Mouse (Mus musculus) lung, postnatal 0 days (tissue): ENCODE measurements around the gene Clstn1. TPM values are rescaled to one million over a fixed set of nuclear protein-coding genes. Genes with fewer than 3 reads are reported as not detected.
A peak's percentile ranks its signal among the peaks of the same experiment; 100 is the strongest.

Experiments
- ATAC-seq: fragments of 200-750 bp; cut with Nextera tagmentation; 2 replicates; pipeline ENCODE4 v1.8.0; 2017; ENCODE audit warnings: moderate library complexity
- DNase-seq: peaks from one replicate; pipeline ENCODE4 v3.0.0-alpha.2; 2016; ENCODE audit warnings: low spot score
- H3K27ac ChIP-seq: fragments of 300-500 bp; sonication (generic); 2 replicates; pipeline ENCODE4 v1.5.1; 2014; ENCODE audit warnings: antibody characterized with exemption, mild to moderate bottlenecking, low read length, mixed read lengths
- H3K27me3 ChIP-seq: fragments of 300-500 bp; sonication (generic); replicated peaks from 2 replicates; pipeline ENCODE4 v1.6.1; 2014; ENCODE audit warnings: low read length, mixed read lengths; ENCODE audit not compliant: insufficient read depth
- H3K36me3 ChIP-seq: fragments of 300-500 bp; sonication (generic); 2 replicates; pipeline ENCODE4 v1.6.1; 2014; ENCODE audit warnings: low read length, mixed read lengths; ENCODE audit not compliant: insufficient read depth
- H3K4me1 ChIP-seq: fragments of 300-500 bp; sonication (generic); 2 replicates; pipeline ENCODE4 v1.6.1; 2014; ENCODE audit warnings: antibody characterized with exemption, low read depth, low read length, mixed read lengths; ENCODE audit not compliant: insufficient read depth
- H3K4me2 ChIP-seq: fragments of 300-500 bp; sonication (generic); replicated peaks from 2 replicates; pipeline ENCODE4 v1.6.1; 2014; ENCODE audit warnings: low read depth, mild to moderate bottlenecking, low read length, moderate library complexity, mixed read lengths
- H3K4me3 ChIP-seq: fragments of 300-500 bp; sonication (generic); 2 replicates; pipeline ENCODE4 v1.5.1; 2014; ENCODE audit warnings: low read depth, low read length
- H3K9ac ChIP-seq: fragments of 300-500 bp; sonication (generic); replicated peaks from 2 replicates; pipeline ENCODE4 v1.6.1; 2014; ENCODE audit warnings: low read depth, mild to moderate bottlenecking
- H3K9me3 ChIP-seq: fragments of 300-500 bp; sonication (generic); 2 replicates; pipeline ENCODE4 v1.6.1; 2016; ENCODE audit warnings: low read length, mixed read lengths
- CTCF ChIP-seq: IDR thresholded peaks from 2 replicates; pipeline ENCODE4 v1.5.1; 2016; ENCODE audit warnings: antibody characterized with exemption, mild to moderate bottlenecking
- EP300 ChIP-seq: IDR thresholded peaks from 2 replicates; pipeline ENCODE4 v1.6.1; 2016; ENCODE audit warnings: antibody characterized with exemption, mild to moderate bottlenecking, control low read depth
- WGBS: fragments of 180-500 bp; shearing (Covaris S2); extraction: QIAGEN DNeasy Blood & Tissue Kit; methylation state at CpG from one replicate; pipeline ENCODE4 v1.1.7; 2014; 5-methylcytosine and 5-hydroxymethylcytosine counted together
- polyA plus RNA-seq: library from polyadenylated mRNA; unstranded; fragments of >200 nt; fragmentation: Nextera tagmentation; extraction: Ambion mirVana; gene quantifications from 2 replicates; pipeline ENCODE4 v1.2.1, GENCODE M21; 2015

The Clstn1 gene
- polyA plus RNA-seq, 1 experiment from 2014 or later: 43.6 TPM

DNA sequence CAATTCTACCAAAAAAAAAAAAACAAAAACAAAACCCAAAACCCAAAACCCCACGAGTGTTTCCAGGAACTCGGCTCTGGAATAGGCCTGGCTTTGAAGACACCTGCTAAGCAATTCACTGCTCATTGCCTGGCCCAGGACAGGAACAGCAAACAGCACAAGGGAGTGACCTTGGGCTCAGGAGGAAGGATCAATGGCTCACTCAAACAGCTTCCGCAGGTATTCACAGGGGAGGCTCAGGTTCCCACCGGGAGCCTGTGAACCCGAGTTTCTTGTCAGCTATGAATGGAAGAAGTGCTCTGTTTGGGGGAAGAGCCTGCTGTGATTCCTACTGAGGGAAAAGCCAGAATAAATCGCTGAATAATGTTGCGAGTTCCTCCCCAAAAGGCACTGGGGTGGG, 97.6 kb downstream of the Clstn1 start:
- no peaks in the 10 kb centered on the region for H3K27me3 ChIP-seq
- no peaks in the 10 kb centered on the region for H3K36me3 ChIP-seq
- 20% methylated on average over 7 of the region's 7 CpGs for WGBS
- no peaks in the 10 kb centered on the region for H3K9me3 ChIP-seq
- no peak overlapping the region for H3K27ac ChIP-seq
- no peak for ATAC-seq
- no peak overlapping the region for H3K4me2 ChIP-seq
- no peak overlapping the region for H3K9ac ChIP-seq
- H3K4me3 ChIP-seq: no peak overlapping the region
- H3K4me1 ChIP-seq: no peaks in the 10 kb centered on the region
- TF ChIP-seq CTCF: no peak
- no peak for TF ChIP-seq EP300
- no peak for DNase-seq

DNA sequence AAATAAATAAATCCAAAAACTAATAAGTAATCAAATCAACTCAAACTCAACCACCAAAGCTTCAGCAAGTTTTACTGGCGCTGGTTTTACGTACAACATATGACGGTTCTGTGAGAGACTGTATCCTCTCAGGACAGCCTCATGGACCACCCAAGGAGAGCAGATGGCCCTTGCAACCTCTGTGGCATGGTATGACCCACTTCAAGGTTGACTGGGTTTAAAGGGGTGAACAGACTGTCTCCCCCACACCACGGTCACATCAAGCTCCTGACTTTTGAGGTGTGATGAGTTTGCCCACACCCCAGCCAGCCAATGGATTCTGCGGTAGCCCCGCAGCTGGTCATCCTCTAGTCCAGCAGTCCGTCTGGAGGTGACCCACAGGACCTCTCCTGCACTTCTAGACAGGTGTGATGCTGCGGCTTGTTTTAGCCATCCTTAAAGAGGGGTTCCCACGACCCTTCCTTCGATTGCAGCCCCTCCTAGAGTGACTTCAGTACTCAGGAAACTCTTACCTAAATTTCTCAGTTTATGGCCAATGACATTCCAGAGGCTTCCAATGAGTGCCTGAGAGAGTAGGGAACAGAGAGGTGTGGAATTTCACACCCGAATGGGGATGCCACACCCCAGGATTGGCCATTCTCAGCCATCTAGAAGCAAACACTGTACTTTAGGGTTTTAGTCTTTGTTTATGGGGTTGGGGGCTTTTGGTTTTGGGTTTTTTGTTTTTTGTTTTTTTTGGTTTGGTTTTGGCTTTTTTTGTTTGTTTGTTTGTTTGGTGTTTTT, 98.8 kb downstream of the Clstn1 start:
- DNase-seq (no peak), ATAC-seq (no peak)
- Histone ChIP-seq H3K9me3 (no peaks in the 10 kb centered on the region), H3K4me2 (no peak overlapping the region), H3K4me3 (no peak overlapping the region), H3K4me1 (no peaks in the 10 kb centered on the region), H3K27me3 (no peaks in the 10 kb centered on the region), H3K9ac (no peak overlapping the region), H3K36me3 (no peaks in the 10 kb centered on the region), H3K27ac (no peak overlapping the region)
- TF ChIP-seq CTCF (no peak), EP300 (no peak)
- 63% methylated on average over 11 of the region's 11 CpGs for WGBS

DNA sequence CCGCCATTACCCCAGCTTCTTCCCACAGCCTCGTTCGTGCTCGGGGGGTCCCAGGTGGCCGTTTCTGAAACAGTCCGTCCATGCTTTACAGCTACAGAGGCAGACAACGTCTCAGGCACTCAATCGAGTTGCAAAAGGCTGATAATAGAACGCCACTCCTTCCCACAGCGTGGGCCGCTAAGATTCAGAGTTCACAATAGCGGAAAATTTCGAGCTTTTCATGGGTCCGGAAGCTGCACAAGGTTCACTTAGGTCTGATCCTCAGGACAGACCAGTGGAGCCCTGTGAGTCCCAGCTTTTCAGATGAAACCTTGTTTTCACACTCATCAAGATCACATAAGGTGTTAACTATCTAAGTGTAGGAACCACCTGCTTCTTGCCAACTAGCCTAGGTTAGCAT, 102.6 kb downstream of the Clstn1 start:
- no peak for TF ChIP-seq EP300
- TF ChIP-seq CTCF: no peak
- H3K36me3 ChIP-seq: no peaks in the 10 kb centered on the region
- no peak overlapping the region for H3K9ac ChIP-seq
- no peaks in the 10 kb centered on the region for H3K4me1 ChIP-seq
- no peak overlapping the region for H3K4me2 ChIP-seq
- no peaks in the 10 kb centered on the region for H3K9me3 ChIP-seq
- ATAC-seq: no peak
- 66% methylated on average over 14 of the region's 14 CpGs for WGBS
- no peak for DNase-seq
- H3K4me3 ChIP-seq: no peak overlapping the region
- H3K27ac ChIP-seq: no peak overlapping the region
- no peaks in the 10 kb centered on the region for H3K27me3 ChIP-seq

DNA sequence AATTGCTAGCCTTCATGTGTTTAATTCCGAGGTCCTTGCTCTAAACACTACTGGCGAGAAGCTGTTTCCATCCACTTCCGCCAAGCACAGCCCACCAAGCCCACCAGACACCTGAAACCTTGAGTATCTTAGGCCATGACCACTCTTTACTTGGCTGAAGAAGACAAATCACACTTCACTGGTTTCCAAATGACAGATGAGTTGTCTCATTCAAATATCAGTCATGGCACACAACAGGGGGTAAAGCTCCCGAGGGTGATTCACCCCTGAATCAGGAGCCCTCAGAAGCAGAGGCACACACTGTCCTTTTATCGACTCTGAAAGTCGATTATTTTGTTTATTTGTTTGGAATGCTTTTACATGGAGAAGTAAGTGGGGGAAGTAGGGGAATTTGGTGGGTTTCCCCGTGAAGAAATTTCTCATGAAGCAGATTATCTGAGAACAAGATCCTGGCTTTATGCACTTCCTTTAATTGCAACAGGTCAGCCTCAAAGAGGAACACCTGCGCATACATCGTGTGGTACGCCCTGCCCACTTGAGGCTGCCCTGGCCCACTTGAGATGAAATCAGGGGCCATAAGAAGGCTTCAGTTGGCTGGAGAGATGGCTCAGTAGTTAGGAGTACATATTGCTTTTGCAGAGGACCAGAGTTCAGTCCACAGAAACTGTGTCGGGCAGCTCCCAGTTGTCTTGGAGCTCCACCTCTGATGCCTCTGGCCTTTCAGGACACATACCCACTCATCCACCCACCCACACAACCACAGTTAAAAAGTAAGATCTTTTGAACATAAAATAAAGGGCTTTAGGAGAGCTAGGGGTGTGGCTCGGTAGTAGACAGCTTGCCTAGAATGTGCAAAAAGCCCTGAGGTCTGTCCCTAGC, 103.8 kb downstream of the Clstn1 start:
- no peak overlapping the region for H3K27ac ChIP-seq
- no peaks in the 10 kb centered on the region for H3K36me3 ChIP-seq
- no peaks in the 10 kb centered on the region for H3K4me1 ChIP-seq
- H3K4me3 ChIP-seq: no peak overlapping the region
- H3K9ac ChIP-seq: no peak overlapping the region
- no peaks in the 10 kb centered on the region for H3K27me3 ChIP-seq
- WGBS: 51% methylated on average over 12 of the region's 12 CpGs
- peak; percentile 40 for DNase-seq
- ATAC-seq: peak; percentile 55
- H3K4me2 ChIP-seq: no peak overlapping the region
- no peaks in the 10 kb centered on the region for H3K9me3 ChIP-seq
- TF ChIP-seq CTCF (no peak), EP300 (no peak)

DNA sequence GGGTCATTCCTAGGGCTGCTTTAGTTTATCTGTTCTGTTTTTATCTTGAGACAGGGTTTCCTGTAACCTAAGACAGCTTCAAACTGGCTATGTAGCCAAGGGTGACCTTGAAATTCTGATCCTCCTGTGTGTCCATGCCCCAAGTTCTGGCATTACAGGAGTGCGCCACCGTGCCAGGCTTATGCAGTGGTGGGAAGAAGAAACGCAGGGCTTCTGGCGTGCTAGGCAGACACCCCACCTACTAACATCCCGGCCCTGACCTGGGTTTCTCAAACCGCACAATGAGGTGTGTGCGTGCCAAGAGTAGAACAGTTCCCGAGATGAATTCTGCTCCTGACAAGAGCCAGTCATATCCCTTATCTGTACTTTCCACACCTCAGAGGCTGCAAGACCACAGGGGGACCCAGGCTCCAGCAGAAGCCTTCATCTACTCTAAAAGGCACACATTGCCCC, 104.6 kb downstream of the Clstn1 start:
- ATAC-seq: no peak
- WGBS: 79% methylated on average over 8 of the region's 8 CpGs
- H3K4me2 ChIP-seq: no peak overlapping the region

DNA sequence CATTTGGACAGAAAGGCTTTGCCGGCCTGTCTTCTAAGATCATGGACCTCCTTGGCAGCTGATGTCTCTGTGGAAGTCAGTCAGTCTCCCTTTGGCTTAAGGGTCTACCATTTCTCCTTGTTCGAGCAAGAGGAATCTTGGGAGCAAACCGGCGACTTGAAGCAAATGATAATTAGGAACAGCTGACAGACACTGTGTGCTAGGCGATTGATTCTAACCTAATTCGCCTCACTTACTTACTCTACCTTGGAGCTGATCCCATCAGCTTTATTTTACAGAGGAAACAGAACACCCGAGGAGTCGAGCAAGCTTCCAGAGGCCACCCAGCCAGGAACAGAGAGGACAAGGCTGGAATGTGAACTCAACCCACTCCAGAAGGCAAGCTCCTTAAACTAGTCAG, 105.1 kb downstream of the Clstn1 start:
- Histone ChIP-seq H3K4me3 (no peak overlapping the region), H3K4me1 (no peaks in the 10 kb centered on the region), H3K27me3 (no peaks in the 10 kb centered on the region), H3K9ac (no peak overlapping the region), H3K27ac (no peak overlapping the region), H3K4me2 (no peak overlapping the region), H3K9me3 (no peaks in the 10 kb centered on the region), H3K36me3 (no peaks in the 10 kb centered on the region)
- TF ChIP-seq EP300 (no peak), CTCF (no peak)
- DNase-seq (no peak), ATAC-seq (no peak)
- 56% methylated on average over 8 of the region's 8 CpGs for WGBS

More for the DNA sequence above, 104.6 kb downstream of the Clstn1 start:
- Histone ChIP-seq H3K4me3 (no peak overlapping the region), H3K36me3 (no peaks in the 10 kb centered on the region), H3K9ac (no peak overlapping the region), H3K27me3 (no peaks in the 10 kb centered on the region), H3K27ac (no peak overlapping the region), H3K9me3 (no peaks in the 10 kb centered on the region), H3K4me1 (no peaks in the 10 kb centered on the region)
- TF ChIP-seq EP300 (no peak), CTCF (no peak)
- DNase-seq: no peak
